Mouse (Mus musculus) stomach, postnatal 0 days (tissue): ENCODE results near the gene Larp6. TPM values are rescaled to one million over a fixed set of nuclear protein-coding genes. Genes with fewer than 3 reads are reported as not detected.
A peak's percentile ranks its signal among the peaks of the same experiment; 100 is the strongest.

Source experiments
- ATAC-seq: fragments of 200-750 bp; cut with Nextera tagmentation; 2 replicates; pipeline ENCODE4 v1.8.0; 2017; ENCODE audit not compliant: low FRiP score, low TSS enrichment
- DNase-seq: peaks from one replicate; pipeline ENCODE4 v3.0.0-alpha.2; 2016; ENCODE audit warnings: low spot score
- H3K27ac ChIP-seq: fragments of 300-500 bp; sonication (generic); replicated peaks from 2 replicates; pipeline ENCODE4 v1.5.1; 2014; ENCODE audit warnings: mild to moderate bottlenecking, control low read depth
- H3K27me3 ChIP-seq: fragments of 300-500 bp; sonication (generic); 2 replicates; pipeline ENCODE4 v1.6.1; 2014; ENCODE audit warnings: low read length; ENCODE audit not compliant: control insufficient read depth, insufficient read depth
- H3K36me3 ChIP-seq: fragments of 300-500 bp; sonication (generic); 2 replicates; pipeline ENCODE4 v1.6.1; 2014; ENCODE audit warnings: low read length, mixed read lengths; ENCODE audit not compliant: control insufficient read depth, insufficient read depth
- H3K4me1 ChIP-seq: fragments of 300-500 bp; sonication (generic); replicated peaks from 2 replicates; pipeline ENCODE4 v1.6.1; 2014; ENCODE audit warnings: antibody characterized with exemption; ENCODE audit not compliant: control insufficient read depth, insufficient read depth
- H3K4me2 ChIP-seq: fragments of 300-500 bp; sonication (generic); replicated peaks from 2 replicates; pipeline ENCODE4 v1.6.1; 2014; ENCODE audit warnings: low read depth, mild to moderate bottlenecking, control low read depth, moderate library complexity
- H3K4me3 ChIP-seq: fragments of 300-500 bp; sonication (generic); 2 replicates; pipeline ENCODE4 v1.5.1; 2014; ENCODE audit warnings: low read depth, low read length, control low read depth
- H3K9ac ChIP-seq: fragments of 300-500 bp; sonication (generic); 2 replicates; pipeline ENCODE4 v1.6.1; 2014; ENCODE audit warnings: mild to moderate bottlenecking, low read length, control low read depth, mixed read lengths
- H3K9me3 ChIP-seq: fragments of 300-500 bp; sonication (generic); 2 replicates; pipeline ENCODE4 v1.6.1; 2016; ENCODE audit warnings: low read length; ENCODE audit not compliant: control insufficient read depth
- CTCF ChIP-seq: IDR thresholded peaks from 2 replicates; pipeline ENCODE4 v1.5.1; 2016; ENCODE audit warnings: antibody characterized with exemption, low read depth, mild to moderate bottlenecking, moderate library complexity
- EP300 ChIP-seq: optimal IDR thresholded peaks from 2 replicates; pipeline ENCODE3; 2016; ENCODE audit warnings: antibody characterized with exemption
- WGBS: fragments of 180-500 bp; shearing (Covaris S2); extraction: QIAGEN DNeasy Blood & Tissue Kit; methylation state at CpG from one replicate; pipeline ENCODE4 v1.1.7; 2014; 5-methylcytosine and 5-hydroxymethylcytosine counted together
- polyA plus RNA-seq: library from polyadenylated mRNA; unstranded; fragments of >200 nt; fragmentation: Nextera tagmentation; extraction: Ambion mirVana; gene quantifications from 2 replicates; pipeline ENCODE4 v1.2.1, GENCODE M21; 2015

Gene Larp6
- polyA plus RNA-seq, 1 experiment from 2014 or later: 1.8 TPM

- no peaks in the 10 kb centered on the region for H3K4me1 ChIP-seq
- TF ChIP-seq EP300 (no peak), CTCF (no peak)
- DNase-seq (no peak), ATAC-seq (no peak)
- H3K9me3 ChIP-seq: no peaks in the 10 kb centered on the region
- H3K27ac ChIP-seq: no peak overlapping the region
- H3K4me2 ChIP-seq: no peak overlapping the region
- no peak overlapping the region for H3K4me3 ChIP-seq
- WGBS: 85% methylated on average over 5 of the region's 5 CpGs
- no peaks in the 10 kb centered on the region for H3K27me3 ChIP-seq
- no peaks in the 10 kb centered on the region for H3K36me3 ChIP-seq
- H3K9ac ChIP-seq: no peak overlapping the region
These were observed 34.9 kb downstream of the Larp6 start for GRCm38 (mm10) chr9:60747672-60748071.

- Histone ChIP-seq H3K27me3 (no peaks in the 10 kb centered on the region), H3K4me2 (no peak overlapping the region), H3K4me3 (no peak overlapping the region), H3K36me3 (no peaks in the 10 kb centered on the region), H3K9me3 (no peaks in the 10 kb centered on the region), H3K9ac (no peak overlapping the region), H3K4me1 (no peaks in the 10 kb centered on the region), H3K27ac (no peak overlapping the region)
- 85% methylated on average over 2 of the region's 2 CpGs for WGBS
- ATAC-seq: no peak
- TF ChIP-seq CTCF (no peak), EP300 (no peak)
- DNase-seq: no peak
These were observed 35.4 kb downstream of the Larp6 start for GRCm38 (mm10) chr9:60748191-60748590.

GRCm38 (mm10) chr9:60749105-60749504 lies 36.3 kb downstream of the Larp6 start:
- no peaks in the 10 kb centered on the region for H3K4me1 ChIP-seq
- no peaks in the 10 kb centered on the region for H3K27me3 ChIP-seq
- 88% methylated on average over 2 of the region's 2 CpGs for WGBS
- H3K9ac ChIP-seq: no peak overlapping the region
- DNase-seq (no peak), ATAC-seq (no peak)
- H3K27ac ChIP-seq: no peak overlapping the region
- no peaks in the 10 kb centered on the region for H3K36me3 ChIP-seq
- no peak overlapping the region for H3K4me3 ChIP-seq
- TF ChIP-seq EP300 (no peak), CTCF (peak; percentile 52)
- no peaks in the 10 kb centered on the region for H3K9me3 ChIP-seq
- H3K4me2 ChIP-seq: no peak overlapping the region

GRCm38 (mm10) chr9:60751098-60751497 lies 38.3 kb downstream of the Larp6 start:
- no peak overlapping the region for H3K27ac ChIP-seq
- H3K36me3 ChIP-seq: no peaks in the 10 kb centered on the region
- TF ChIP-seq CTCF (no peak), EP300 (no peak)
- no peak overlapping the region for H3K4me2 ChIP-seq
- no peaks in the 10 kb centered on the region for H3K9me3 ChIP-seq
- H3K4me3 ChIP-seq: no peak overlapping the region
- no peaks in the 10 kb centered on the region for H3K4me1 ChIP-seq
- no peak for DNase-seq
- ATAC-seq: no peak
- H3K27me3 ChIP-seq: no peaks in the 10 kb centered on the region
- no peak overlapping the region for H3K9ac ChIP-seq
- 81% methylated on average over 5 of the region's 5 CpGs for WGBS

GRCm38 (mm10) chr9:60751971-60752370 lies 39.2 kb downstream of the Larp6 start:
- WGBS: 61% methylated on average over 6 of the region's 6 CpGs
- H3K9me3 ChIP-seq: no peaks in the 10 kb centered on the region
- H3K4me3 ChIP-seq: no peak overlapping the region
- no peak for DNase-seq
- H3K4me1 ChIP-seq: no peaks in the 10 kb centered on the region
- no peaks in the 10 kb centered on the region for H3K27me3 ChIP-seq
- no peak overlapping the region for H3K27ac ChIP-seq
- no peaks in the 10 kb centered on the region for H3K36me3 ChIP-seq
- no peak for TF ChIP-seq EP300
- no peak for TF ChIP-seq CTCF
- no peak overlapping the region for H3K9ac ChIP-seq
- H3K4me2 ChIP-seq: no peak overlapping the region
- ATAC-seq: no peak

DNA sequence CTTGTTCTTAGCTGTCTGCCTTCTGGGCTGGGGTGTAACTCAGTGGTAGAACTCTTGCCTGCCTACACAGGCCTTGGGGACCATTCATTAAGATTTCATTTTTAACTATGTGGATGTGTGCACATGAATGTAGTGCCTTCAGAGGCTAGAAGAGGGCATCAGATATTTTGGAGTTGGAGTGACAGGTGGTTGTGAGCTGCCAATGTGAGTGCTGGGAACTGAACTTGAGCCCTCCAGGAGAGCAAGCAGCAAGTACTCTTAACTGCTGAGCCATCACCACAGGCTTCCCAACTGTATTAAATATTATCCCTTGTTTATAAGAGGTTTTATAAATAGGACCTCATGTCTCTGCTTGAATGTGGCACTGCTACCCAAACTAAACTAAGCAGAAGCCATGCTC lies 39.8 kb downstream of the Larp6 start:
- Histone ChIP-seq H3K9ac (no peak overlapping the region), H3K27ac (no peak overlapping the region), H3K36me3 (no peaks in the 10 kb centered on the region), H3K27me3 (no peaks in the 10 kb centered on the region), H3K9me3 (no peaks in the 10 kb centered on the region), H3K4me1 (no peaks in the 10 kb centered on the region), H3K4me3 (no peak overlapping the region), H3K4me2 (no peak overlapping the region)
- ATAC-seq (no peak), DNase-seq (no peak)
- no peak for TF ChIP-seq CTCF
- no peak for TF ChIP-seq EP300
